Mouse (Mus musculus) cortical plate, adult 2 months (tissue): Measurements from ENCODE around the gene Dph2.

Source experiments
- CTCF ChIP-seq: fragments of 200-500 bp; IDR thresholded peaks from 2 replicates; pipeline ENCODE4 v1.5.1; 2011; ENCODE audit warnings: mild to moderate bottlenecking, control low read depth, low read length; ENCODE audit not compliant: insufficient read depth; ENCODE audit errors: extremely low read depth
- POLR2A ChIP-seq: fragments of 200-500 bp; IDR thresholded peaks from 2 replicates; pipeline ENCODE4 v1.6.1; 2011; ENCODE audit warnings: mild to moderate bottlenecking, low read length, control low read depth; ENCODE audit not compliant: insufficient read depth; ENCODE audit errors: extremely low read depth

DNA sequence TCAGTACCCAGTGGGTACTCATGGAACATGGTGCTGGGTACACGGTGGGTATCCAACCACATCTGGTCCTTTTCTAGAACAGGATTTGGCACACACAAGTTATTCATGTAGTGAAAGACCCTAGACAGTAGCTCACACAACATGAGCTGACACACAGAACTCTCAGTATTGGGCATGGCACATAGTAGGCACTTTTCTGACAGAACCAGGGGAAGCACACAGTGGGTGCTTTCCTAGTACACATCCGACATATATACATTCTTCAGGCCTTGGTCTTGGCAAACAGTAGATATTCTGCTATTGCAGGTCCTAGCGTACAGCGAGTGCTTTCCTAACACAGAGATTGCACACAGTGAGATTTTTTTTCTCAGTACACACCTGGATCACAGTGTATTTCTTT is 45.6 kb downstream of the Dph2 start:
- TF ChIP-seq CTCF, result no peak
- TF ChIP-seq POLR2A, result no peak
